Mouse (Mus musculus) limb, embryonic 15.5 days (tissue): ENCODE data around the gene Lamc3. TPM values are rescaled to one million over a fixed set of nuclear protein-coding genes. Genes with fewer than 3 reads are reported as not detected.

ENCODE experiments used
- ATAC-seq: fragments of 200-750 bp; cut with Nextera tagmentation; 2 replicates; pipeline ENCODE4 v1.8.0; 2017; ENCODE audit warnings: low read depth, moderate TSS enrichment; ENCODE audit not compliant: insufficient number of reproducible peaks, low FRiP score, low TSS enrichment
- H3K27ac ChIP-seq: fragments of 300-500 bp; sonication (generic); 2 replicates; pipeline ENCODE4 v1.5.1; 2015; ENCODE audit warnings: moderate library complexity, mild to moderate bottlenecking, inconsistent platforms
- H3K27me3 ChIP-seq: fragments of 300-500 bp; sonication (generic); 2 replicates; pipeline ENCODE4 v1.6.1; 2015; ENCODE audit warnings: inconsistent platforms
- H3K36me3 ChIP-seq: fragments of 300-500 bp; sonication (generic); 2 replicates; pipeline ENCODE4 v1.6.1; 2015; ENCODE audit warnings: inconsistent platforms
- H3K4me1 ChIP-seq: fragments of 300-500 bp; sonication (generic); 2 replicates; pipeline ENCODE4 v1.6.1; 2015; ENCODE audit warnings: inconsistent platforms
- H3K4me2 ChIP-seq: fragments of 300-500 bp; sonication (generic); 2 replicates; pipeline ENCODE4 v1.6.1; 2015; ENCODE audit warnings: mild to moderate bottlenecking, inconsistent platforms
- H3K4me3 ChIP-seq: fragments of 300-500 bp; sonication (generic); 2 replicates; pipeline ENCODE4 v1.5.1; 2015; ENCODE audit warnings: mild to moderate bottlenecking, inconsistent platforms
- H3K9ac ChIP-seq: fragments of 300-500 bp; sonication (generic); 2 replicates; pipeline ENCODE4 v1.6.1; 2015; ENCODE audit warnings: inconsistent platforms
- H3K9me3 ChIP-seq: fragments of 300-500 bp; sonication (generic); 2 replicates; pipeline ENCODE4 v1.6.1; 2016; ENCODE audit warnings: inconsistent platforms
- WGBS: fragments of 180-500 bp; shearing (Covaris S2); methylation state at CpG from one replicate; pipeline ENCODE4 v1.1.7; 2015; 5-methylcytosine and 5-hydroxymethylcytosine counted together
- polyA plus RNA-seq: library from polyadenylated mRNA; unstranded; fragments of >200 nt; fragmentation: Nextera tagmentation; extraction: Ambion mirVana; gene quantifications from 2 replicates; pipeline ENCODE4 v1.2.1, GENCODE M21; 2015

Lamc3 gene
- polyA plus RNA-seq, 1 experiment from 2014 or later, result 1.5 TPM

GRCm38 (mm10) chr2:31961791-31962222, 74.7 kb downstream of the Lamc3 start:
- H3K36me3 ChIP-seq, result peaks cover 5% of the 10 kb centered on the region; the same call in 1 of the 2 replicates
- WGBS, result 72% methylated on average over 4 of the region's 4 CpGs
- H3K9me3 ChIP-seq, result no peaks in the 10 kb centered on the region
- H3K4me1 ChIP-seq, result peaks cover 11% of the 10 kb centered on the region
- no peak overlapping the region for H3K4me3 ChIP-seq
- no peak for ATAC-seq
- peak overlapping the region; percentile 85 for H3K27ac ChIP-seq
- H3K27me3 ChIP-seq, result no peaks in the 10 kb centered on the region
- H3K9ac ChIP-seq, result no peak overlapping the region
- no peak overlapping the region for H3K4me2 ChIP-seq

DNA sequence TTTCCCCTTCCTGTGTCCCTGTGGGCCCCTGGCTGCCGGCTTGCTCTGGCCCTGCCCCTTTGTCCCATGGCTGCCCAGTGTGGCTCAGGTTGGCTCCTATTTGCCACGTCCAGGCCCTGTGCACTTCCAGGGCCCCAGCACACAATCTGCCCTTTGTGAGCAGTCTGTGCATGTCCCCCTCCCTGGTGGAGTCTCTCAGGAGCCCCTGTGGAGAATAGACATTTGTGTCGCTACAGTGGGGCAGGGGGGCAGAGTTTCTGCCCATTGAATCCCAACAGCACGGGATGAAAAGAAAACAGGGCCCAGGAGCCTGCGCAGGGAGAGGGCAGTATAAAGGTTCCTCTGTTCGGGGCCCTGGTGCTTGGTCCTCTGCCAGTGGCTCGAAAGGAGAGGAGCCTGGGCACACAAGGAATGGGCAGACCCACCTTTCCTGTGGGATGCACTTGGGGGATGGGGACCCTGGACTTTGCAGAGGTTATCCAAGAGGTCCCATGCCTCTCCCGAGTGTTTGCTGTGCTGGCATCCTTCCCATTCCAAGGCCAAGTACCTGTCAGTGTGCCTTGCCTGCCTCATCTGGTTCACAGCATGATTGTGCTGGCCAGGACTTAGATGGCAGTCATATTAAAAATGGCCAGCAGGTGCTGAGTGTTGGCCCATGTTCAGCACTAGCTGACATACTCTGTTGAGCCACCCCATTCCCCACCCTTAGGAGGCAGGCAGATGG, 75.6 kb downstream of the Lamc3 start:
- peak; percentile 67 for ATAC-seq
- Histone ChIP-seq H3K4me1 (peaks cover 11% of the 10 kb centered on the region), H3K4me2 (no peak overlapping the region), H3K9ac (no peak overlapping the region), H3K9me3 (no peaks in the 10 kb centered on the region), H3K36me3 (peaks cover 5% of the 10 kb centered on the region; the same call in 1 of the 2 replicates), H3K27me3 (no peaks in the 10 kb centered on the region), H3K27ac (peak overlapping the region; percentile 85), H3K4me3 (no peak overlapping the region)
- 63% methylated on average over 8 of the region's 8 CpGs for WGBS

GRCm38 (mm10) chr2:31963491-31963890, 76.4 kb downstream of the Lamc3 start:
- ATAC-seq, result no peak
- WGBS, result 69% methylated on average over 7 of the region's 7 CpGs
- Histone ChIP-seq H3K4me3 (no peak overlapping the region), H3K9ac (no peak overlapping the region), H3K4me1 (peaks cover 11% of the 10 kb centered on the region), H3K27ac (peak overlapping the region; percentile 85), H3K4me2 (no peak overlapping the region), H3K36me3 (peaks cover 5% of the 10 kb centered on the region; the same call in 1 of the 2 replicates), H3K27me3 (no peaks in the 10 kb centered on the region), H3K9me3 (no peaks in the 10 kb centered on the region)

- H3K9ac ChIP-seq, result no peak overlapping the region
- no peak overlapping the region for H3K4me3 ChIP-seq
- no peak overlapping the region for H3K4me2 ChIP-seq
- no peak for ATAC-seq
- H3K27me3 ChIP-seq, result no peaks in the 10 kb centered on the region
- no peak overlapping the region for H3K27ac ChIP-seq
- peaks cover 11% of the 10 kb centered on the region for H3K4me1 ChIP-seq
- WGBS, result 74% methylated on average over 3 of the region's 3 CpGs
- no peaks in the 10 kb centered on the region for H3K9me3 ChIP-seq
- peaks cover 7% of the 10 kb centered on the region for H3K36me3 ChIP-seq
These were observed 77.1 kb downstream of the Lamc3 start for GRCm38 (mm10) chr2:31964191-31964590.

DNA sequence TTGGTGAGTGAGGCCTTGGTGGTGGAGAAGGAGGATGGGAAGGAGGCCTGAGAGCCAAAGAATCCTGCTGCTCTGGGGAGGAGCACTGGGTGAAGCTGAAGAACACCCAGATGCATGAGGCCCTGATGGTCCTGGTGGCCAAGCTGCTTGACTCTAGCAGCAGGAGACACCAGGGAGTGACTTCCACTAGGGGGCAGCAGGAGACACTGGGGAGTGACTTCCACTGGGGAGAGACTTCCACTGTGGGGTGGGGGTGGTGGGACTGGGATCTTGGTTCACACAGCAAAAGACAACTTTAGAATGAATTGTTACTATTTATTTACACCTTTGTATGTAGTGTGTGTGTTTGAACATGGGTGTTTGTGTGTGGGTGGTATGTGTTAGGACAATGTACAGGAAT, 78.0 kb downstream of the Lamc3 start:
- no peak overlapping the region for H3K4me3 ChIP-seq
- H3K9ac ChIP-seq, result no peak overlapping the region
- H3K4me1 ChIP-seq, result peaks cover 11% of the 10 kb centered on the region
- no peaks in the 10 kb centered on the region for H3K27me3 ChIP-seq
- ATAC-seq, result no peak
- no peak overlapping the region for H3K4me2 ChIP-seq
- H3K9me3 ChIP-seq, result no peaks in the 10 kb centered on the region
- no peak overlapping the region for H3K27ac ChIP-seq
- peaks cover 11% of the 10 kb centered on the region for H3K36me3 ChIP-seq

DNA sequence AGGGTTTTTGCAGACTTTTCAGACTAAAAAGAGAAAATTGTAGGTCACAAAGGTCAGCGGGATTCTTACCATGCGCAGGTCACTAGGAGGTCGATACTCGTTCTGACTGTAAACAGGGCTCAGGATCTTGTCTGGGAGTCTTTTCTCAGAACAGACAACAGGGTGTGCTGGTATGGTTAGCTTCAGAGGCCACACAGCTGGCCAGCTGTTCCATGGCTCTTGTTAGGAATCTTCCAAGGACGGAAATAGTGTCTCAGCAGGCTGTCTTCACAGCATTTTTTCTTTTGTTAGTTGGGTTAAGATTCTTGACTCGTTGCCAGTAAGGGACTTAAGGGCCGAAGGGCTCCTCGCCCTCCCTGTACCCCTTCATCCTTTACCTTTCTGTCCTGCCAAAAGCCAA, 79.7 kb downstream of the Lamc3 start:
- 84% methylated on average over 8 of the region's 8 CpGs for WGBS
- Histone ChIP-seq H3K27me3 (no peaks in the 10 kb centered on the region), H3K9me3 (no peaks in the 10 kb centered on the region), H3K9ac (no peak overlapping the region), H3K4me2 (no peak overlapping the region), H3K27ac (no peak overlapping the region), H3K36me3 (peaks cover 21% of the 10 kb centered on the region), H3K4me1 (peaks cover 11% of the 10 kb centered on the region), H3K4me3 (no peak overlapping the region)
- ATAC-seq, result no peak

GRCm38 (mm10) chr2:31972589-31972988, 85.5 kb downstream of the Lamc3 start:
- 89% methylated on average over 4 of the region's 4 CpGs for WGBS
- no peak for ATAC-seq

DNA sequence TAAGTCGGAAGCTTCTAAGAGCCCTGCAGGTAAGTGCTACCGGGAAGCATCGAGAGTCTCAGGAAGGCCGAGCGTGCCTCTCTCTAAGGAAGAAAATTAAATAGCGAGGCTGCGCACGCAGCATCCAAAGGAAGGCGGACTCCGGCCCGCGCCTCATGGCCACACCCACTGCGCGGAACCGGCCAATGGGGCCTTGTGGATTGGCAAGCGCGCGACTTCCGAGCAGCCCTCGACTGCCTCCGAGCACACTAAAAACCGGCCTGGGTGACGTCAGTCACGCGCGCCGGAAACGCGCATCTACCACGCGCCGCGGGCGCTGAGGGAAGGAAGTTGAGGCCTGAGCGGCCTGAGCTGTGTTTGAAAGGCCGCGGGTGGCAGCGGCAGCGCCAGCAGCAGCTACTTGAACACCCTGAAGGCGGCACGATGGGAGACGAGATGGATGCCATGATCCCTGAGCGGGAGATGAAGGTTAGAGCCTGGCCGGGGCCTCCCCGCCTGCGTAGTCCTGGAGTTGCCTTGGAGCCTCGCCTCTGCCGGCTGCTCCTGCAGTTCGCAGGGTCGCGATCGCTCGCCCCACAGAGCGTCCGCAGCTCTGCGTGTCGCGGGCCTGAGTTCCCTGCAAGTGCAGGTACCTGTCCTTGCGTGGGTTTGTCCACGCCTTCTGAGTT, 87.2 kb downstream of the Lamc3 start, which contains the start of gene Nup214:
Gene Nup214 (plus strand): TSS at position 296 of the 668 bp plus-strand sequence.
- Histone ChIP-seq H3K27me3 (no peaks in the 10 kb centered on the region), H3K36me3 (peaks cover 50% of the 10 kb centered on the region), H3K9me3 (no peaks in the 10 kb centered on the region), H3K4me3 (peak within 1 kb of the TSS; percentile 96), H3K9ac (peak within 1 kb of the TSS; percentile 94), H3K4me2 (peak within 1 kb of the TSS; percentile 82), H3K27ac (peak within 1 kb of the TSS; percentile 78), H3K4me1 (peaks cover 18% of the 10 kb centered on the region)
- WGBS, result under 1% methylated on average over 60 of the region's 60 CpGs
- peak; percentile 98 for ATAC-seq

More at GRCm38 (mm10) chr2:31972589-31972988, 85.5 kb downstream of the Lamc3 start:
- H3K4me3 ChIP-seq, result no peak overlapping the region
- no peak overlapping the region for H3K27ac ChIP-seq
- H3K9me3 ChIP-seq, result no peaks in the 10 kb centered on the region
- H3K9ac ChIP-seq, result no peak overlapping the region
- peaks cover 38% of the 10 kb centered on the region for H3K36me3 ChIP-seq
- H3K27me3 ChIP-seq, result no peaks in the 10 kb centered on the region
- no peak overlapping the region for H3K4me2 ChIP-seq
- peaks cover 18% of the 10 kb centered on the region for H3K4me1 ChIP-seq

- Histone ChIP-seq H3K9me3 (no peaks in the 10 kb centered on the region), H3K4me1 (peaks cover 18% of the 10 kb centered on the region), H3K27ac (peak overlapping the region; percentile 78), H3K27me3 (no peaks in the 10 kb centered on the region), H3K4me3 (peak overlapping the region; percentile 96), H3K9ac (peak overlapping the region; percentile 94), H3K36me3 (peaks cover 53% of the 10 kb centered on the region), H3K4me2 (peak overlapping the region; percentile 82)
- WGBS, result 9% methylated on average over 13 of the region's 13 CpGs
- no peak for ATAC-seq
These were observed 87.8 kb downstream of the Lamc3 start for GRCm38 (mm10) chr2:31974809-31975371.

DNA sequence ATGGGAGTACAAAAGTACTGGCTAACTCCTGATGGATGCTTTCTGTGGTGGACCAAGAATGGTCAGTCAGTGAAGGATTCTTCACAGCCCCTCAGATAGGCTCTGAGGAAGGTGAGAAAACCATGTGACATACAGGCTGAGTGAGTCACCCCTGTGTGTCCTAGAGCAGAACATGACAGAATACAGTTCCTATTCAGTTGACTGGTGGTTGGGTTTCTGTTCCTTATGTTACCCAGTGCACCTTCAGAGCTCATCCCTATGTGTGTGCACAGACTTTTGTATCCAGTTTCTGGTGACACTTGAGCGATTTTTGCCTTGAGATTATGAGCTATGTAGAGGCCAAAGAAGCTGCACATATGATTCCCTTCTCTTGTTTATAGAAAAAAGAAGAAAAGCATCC, 100.7 kb downstream of the Lamc3 start:
- 97% methylated on average over 1 of the region's 1 CpGs for WGBS
- Histone ChIP-seq H3K9me3 (no peaks in the 10 kb centered on the region), H3K9ac (no peak overlapping the region), H3K4me3 (no peak overlapping the region), H3K4me1 (no peaks in the 10 kb centered on the region), H3K27ac (no peak overlapping the region), H3K4me2 (no peak overlapping the region), H3K27me3 (no peaks in the 10 kb centered on the region), H3K36me3 (peaks cover 96% of the 10 kb centered on the region)
- no peak for ATAC-seq

- 95% methylated on average over 4 of the region's 4 CpGs for WGBS
- Histone ChIP-seq H3K9me3 (no peaks in the 10 kb centered on the region), H3K27ac (no peak overlapping the region), H3K9ac (no peak overlapping the region), H3K36me3 (peaks cover 93% of the 10 kb centered on the region), H3K27me3 (no peaks in the 10 kb centered on the region), H3K4me2 (no peak overlapping the region), H3K4me1 (no peaks in the 10 kb centered on the region), H3K4me3 (no peak overlapping the region)
- ATAC-seq, result no peak
These were observed 103.9 kb downstream of the Lamc3 start for GRCm38 (mm10) chr2:31990961-31991360.

- Histone ChIP-seq H3K4me3 (no peak overlapping the region), H3K4me1 (no peaks in the 10 kb centered on the region), H3K27me3 (no peaks in the 10 kb centered on the region), H3K9ac (no peak overlapping the region), H3K36me3 (peaks cover 93% of the 10 kb centered on the region), H3K4me2 (no peak overlapping the region), H3K27ac (no peak overlapping the region), H3K9me3 (no peaks in the 10 kb centered on the region)
- WGBS, result 90% methylated on average over 9 of the region's 9 CpGs
- no peak for ATAC-seq
These were observed 107.8 kb downstream of the Lamc3 start for GRCm38 (mm10) chr2:31994896-31995295.
